Mouse (Mus musculus): Measurements from ENCODE around the gene Ralgds. TPM values are rescaled to one million over a fixed set of nuclear protein-coding genes. Genes with fewer than 3 reads are reported as not detected.

The Ralgds gene
- total and polyA plus RNA-seq, 3 experiments, result 4.1 to 11.4 (median 6.6) TPM

DNA sequence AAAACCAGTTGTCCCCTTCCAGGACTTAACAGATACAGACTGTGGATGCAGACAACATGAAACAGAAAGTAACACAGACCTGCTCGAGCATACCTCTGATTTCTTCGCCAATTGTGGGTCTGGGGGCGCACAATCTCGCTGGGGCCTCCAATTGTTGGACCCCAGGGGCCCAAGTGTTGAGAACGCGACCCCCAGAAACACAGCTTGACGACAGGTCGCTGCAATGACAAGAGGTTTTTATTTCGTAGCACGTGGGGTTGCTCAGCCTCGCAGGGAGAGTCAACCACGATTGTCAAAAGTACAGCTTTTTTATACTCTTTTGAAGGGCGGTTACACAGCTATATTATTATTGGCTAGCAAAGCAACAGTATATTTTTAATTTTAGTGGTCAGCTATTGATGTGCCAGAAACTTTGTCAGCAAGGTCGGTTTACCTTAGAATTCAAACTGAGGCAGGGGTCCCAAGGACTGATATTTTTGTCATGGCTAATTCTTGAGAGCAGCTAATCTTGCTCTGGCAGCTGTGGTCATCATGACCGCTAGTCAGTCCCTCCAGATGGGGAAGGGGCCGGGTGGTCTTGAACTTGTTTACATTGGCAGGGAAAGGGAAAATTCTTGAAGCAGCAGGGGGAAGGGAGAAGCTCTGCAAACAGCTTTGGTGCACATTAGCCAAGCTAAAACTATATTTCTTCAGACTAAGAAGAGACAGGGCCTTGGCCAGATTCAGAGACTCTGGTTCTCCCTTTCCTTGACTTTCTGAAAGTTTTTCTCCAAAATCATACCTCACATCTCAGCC is 16.9 kb upstream of the Ralgds start:
- Histone ChIP-seq H3K4me1 (ENCODE audit: control insufficient read depth in 1 of 2, insufficient read depth in 2 of 2) (peaks cover 0 to 15% of the 10 kb centered on the region in 2 experiments; a peak in 2 of 4 replicates), H3K4me3 (replicated peaks in 1 of 3; ENCODE audit: low read depth in 2 of 3, low read length in 2 of 3, poor library complexity in 1 of 3) (peak overlapping the region; percentile 37 to 60 (median 53)), H3K27me3 (replicated peaks) (peaks cover 42% of the 10 kb centered on the region), H3K79me2 (replicated peaks; ENCODE audit: control insufficient read depth, extremely low read depth, insufficient read depth, poor library complexity, severe bottlenecking) (no peaks in the 10 kb centered on the region), H3K36me3 (replicated peaks in 1 of 2; ENCODE audit: control insufficient read depth in 1 of 2, insufficient read depth in 1 of 2, low read length in 1 of 2) (no peaks in the 10 kb centered on the region), H3K27ac (ENCODE audit: insufficient read depth, low read depth) (no peak overlapping the region), H3K9me3 (replicated peaks; ENCODE audit: low read length) (peaks cover 4% of the 10 kb centered on the region), H3K4me2 (ENCODE audit: insufficient read depth, low read depth, poor library complexity, severe bottlenecking) (peak overlapping the region; percentile 84), H3K9ac (ENCODE audit: insufficient read depth, low read depth) (peak overlapping the region; percentile 50)
- DNase-seq (ENCODE audit: extremely low read depth), result no peak
- TF ChIP-seq ZNF384 (IDR thresholded peaks at IDR 0.05; ENCODE audit: low read depth, low read length) (no peak), IRF4 (IDR thresholded peaks at IDR 0.05; ENCODE audit: low read depth, low read length) (no peak)
- in situ Hi-C loops (cut with MboI; ENCODE audit: low pct_ligation_motif_present, low pct_unique_long_range_greater_than_20kb, low sequenced_read_pairs) (no loop called here), dilution Hi-C loops (cut with MboI; ENCODE audit: extremely low pct_ligation_motif_present, extremely low pct_unique_long_range_greater_than_20kb, low sequenced_read_pairs) (no loop called here)

DNA sequence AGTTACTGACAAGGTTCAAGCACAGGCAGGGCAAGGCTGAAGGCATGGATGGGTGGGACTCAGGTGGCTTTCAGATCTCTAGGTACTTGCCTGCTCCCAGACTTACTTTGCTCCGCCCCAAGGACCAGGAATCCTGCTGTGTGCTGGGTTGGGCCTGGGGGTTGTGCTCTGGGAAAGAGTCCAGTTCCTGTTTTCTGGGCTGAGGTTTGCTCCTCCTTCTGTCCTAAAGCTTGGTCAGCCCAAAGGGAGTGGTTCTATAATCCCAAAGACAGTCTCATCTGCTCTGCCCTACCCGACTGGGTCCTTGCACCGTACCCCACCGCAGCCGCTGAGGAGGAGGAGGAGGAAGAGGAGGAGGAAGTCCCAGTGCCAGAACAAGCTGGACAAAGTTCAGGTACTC is 16.3 kb upstream of the Ralgds start, which contains the start of gene Gbgt1:
Gene Gbgt1 (plus strand): TSS at position 221 of the 400 bp plus-strand sequence.
- Histone ChIP-seq H3K36me3 (replicated peaks in 1 of 2; ENCODE audit: control insufficient read depth in 1 of 2, insufficient read depth in 1 of 2, low read length in 1 of 2) (no peaks in the 10 kb centered on the region), H3K9ac (ENCODE audit: insufficient read depth, low read depth) (peak within 1 kb of the TSS; percentile 50), H3K27me3 (replicated peaks) (peaks cover 45% of the 10 kb centered on the region), H3K27ac (ENCODE audit: insufficient read depth, low read depth) (no peak within 1 kb of the TSS), H3K4me1 (ENCODE audit: control insufficient read depth in 1 of 2, insufficient read depth in 2 of 2) (peaks cover 0 to 15% of the 10 kb centered on the region in 2 experiments; a peak in 2 of 4 replicates), H3K79me2 (replicated peaks; ENCODE audit: control insufficient read depth, extremely low read depth, insufficient read depth, poor library complexity, severe bottlenecking) (no peaks in the 10 kb centered on the region), H3K4me3 (replicated peaks in 1 of 3; ENCODE audit: low read depth in 2 of 3, low read length in 2 of 3, poor library complexity in 1 of 3) (peak within 1 kb of the TSS; percentile 37 to 60 (median 53)), H3K9me3 (replicated peaks; ENCODE audit: low read length) (peaks cover 4% of the 10 kb centered on the region), H3K4me2 (ENCODE audit: insufficient read depth, low read depth, poor library complexity, severe bottlenecking) (peak within 1 kb of the TSS; percentile 84)
- dilution Hi-C loops (cut with MboI; ENCODE audit: extremely low pct_ligation_motif_present, extremely low pct_unique_long_range_greater_than_20kb, low sequenced_read_pairs), result no loop called here
- DNase-seq (ENCODE audit: extremely low read depth), result no peak
- TF ChIP-seq PAX5 (IDR thresholded peaks at IDR 0.05; ENCODE audit: low read length) (no peak), UBTF (IDR thresholded peaks at IDR 0.05; ENCODE audit: low read depth, low read length) (no peak), SIN3A (IDR thresholded peaks at IDR 0.05; ENCODE audit: low read length) (no peak), CHD2 (IDR thresholded peaks at IDR 0.05; ENCODE audit: low read length) (no peak), TCF12 (IDR thresholded peaks at IDR 0.05; ENCODE audit: low read depth, low read length) (no peak), ZKSCAN1 (IDR thresholded peaks at IDR 0.05; ENCODE audit: borderline replicate concordance, low read depth, low read length) (no peak), E2F4 (IDR thresholded peaks at IDR 0.05; ENCODE audit: insufficient replicate concordance, low read depth, low read length) (no peak), POLR2A (IDR thresholded peaks at IDR 0.05; ENCODE audit: low read depth, low read length) (no peak), MAZ (IDR thresholded peaks at IDR 0.05; ENCODE audit: low read depth, low read length) (no peak), SMC3 (IDR thresholded peaks at IDR 0.05; ENCODE audit: low read depth, low read length) (no peak), CTCF (conservative IDR thresholded peaks at IDR 0.05 in 1 of 2, IDR thresholded peaks at IDR 0.05 in 1 of 2; ENCODE audit: low read depth in 2 of 2, low read length in 2 of 2) (no peak), MXI1 (IDR thresholded peaks at IDR 0.05; ENCODE audit: low read depth, low read length) (no peak), JUND (conservative IDR thresholded peaks at IDR 0.05; ENCODE audit: low read depth, low read length) (no peak), TBP (conservative IDR thresholded peaks at IDR 0.05; ENCODE audit: low read depth, low read length) (no peak), MAX (IDR thresholded peaks at IDR 0.05; ENCODE audit: low read length) (no peak)
- in situ Hi-C loops (cut with MboI; ENCODE audit: low pct_ligation_motif_present, low pct_unique_long_range_greater_than_20kb, low sequenced_read_pairs), result no loop called here

Data from CH12.LX (cell line).